Mouse (Mus musculus): ENCODE measurements around the gene Slit3.

Slit3 gene

DNA sequence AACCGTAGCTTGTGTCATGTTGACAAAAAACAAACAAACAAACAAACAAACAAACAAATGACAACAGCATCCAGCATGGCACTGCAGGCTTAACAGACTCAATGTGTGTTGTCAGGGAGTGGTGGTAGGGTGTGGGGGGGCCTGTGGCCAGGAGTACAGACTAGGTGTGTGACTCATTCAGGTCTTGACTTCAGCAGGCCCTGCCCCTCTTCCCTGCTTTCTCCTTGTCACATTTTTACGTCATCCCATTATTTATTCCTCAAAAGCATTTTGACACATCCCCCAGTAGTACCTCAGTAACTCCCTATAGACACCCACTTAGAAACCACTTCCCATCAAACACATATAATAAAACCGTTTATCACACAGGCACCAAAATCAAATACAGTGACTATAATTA, 450.9 kb downstream of the Slit3 start:
- no peak for DNase-seq (ENCODE audit: low read depth, low spot score)

DNA sequence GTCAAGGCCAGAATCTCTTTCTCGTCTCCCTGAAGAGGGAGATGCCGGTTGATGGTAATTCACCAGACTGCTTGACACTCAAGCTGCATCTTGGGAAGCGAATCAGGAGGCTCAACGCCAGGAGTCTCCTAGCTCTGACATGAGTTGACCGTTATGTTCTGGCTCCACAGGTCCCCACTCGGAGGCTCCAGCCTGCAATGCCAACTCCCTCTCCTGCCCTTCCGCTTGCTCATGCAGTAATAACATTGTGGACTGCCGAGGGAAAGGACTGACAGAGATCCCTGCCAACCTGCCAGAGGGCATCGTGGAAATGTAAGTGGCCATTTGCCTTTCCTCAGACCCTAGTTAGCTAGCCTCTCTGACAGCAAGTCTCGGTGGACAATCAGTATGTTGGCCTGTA, 457.8 kb downstream of the Slit3 start:
- no peak for DNase-seq (ENCODE audit: low read depth, low spot score)

DNA sequence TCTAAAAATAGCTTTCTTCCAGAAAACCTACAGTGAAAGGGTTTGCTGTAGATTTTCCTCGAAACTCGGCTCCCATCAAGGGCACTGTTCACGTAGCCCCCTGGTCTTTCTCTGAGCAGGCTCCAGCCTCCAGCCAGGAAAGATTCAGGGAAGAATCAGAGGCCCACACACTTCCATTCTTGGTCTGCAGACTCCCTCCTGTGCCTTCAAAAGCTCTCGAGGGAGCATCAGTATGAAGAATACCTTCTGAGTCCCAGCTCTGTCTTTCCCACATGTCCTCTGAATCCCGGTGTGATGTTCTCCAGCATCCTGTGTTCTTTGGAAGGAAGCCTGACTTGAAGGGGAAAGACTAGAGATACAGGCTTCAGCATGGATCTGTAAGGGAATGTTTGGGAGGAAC, 461.6 kb downstream of the Slit3 start:
- no peak for DNase-seq (ENCODE audit: low read depth, low spot score)

DNA sequence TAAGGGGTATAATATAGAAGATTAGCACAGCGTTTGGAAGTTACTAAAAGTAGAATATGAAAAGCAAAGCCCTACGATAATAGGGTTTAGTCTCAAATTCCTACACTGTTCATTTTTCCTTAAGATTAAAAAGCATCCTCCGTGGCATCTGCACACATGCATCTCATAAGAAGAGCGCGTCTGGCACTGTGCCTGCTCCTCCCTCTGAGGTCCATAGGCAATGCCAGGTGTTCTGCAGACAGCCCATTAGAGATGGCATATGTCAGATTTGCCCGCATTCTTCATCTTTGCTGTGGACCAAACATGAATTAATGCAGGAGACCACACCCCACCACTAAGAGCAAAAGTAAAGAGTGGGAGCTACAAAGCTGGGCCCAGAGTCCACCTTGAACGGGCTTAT, 462.6 kb downstream of the Slit3 start:
- DNase-seq (ENCODE audit: low read depth, low spot score), result no peak

DNA sequence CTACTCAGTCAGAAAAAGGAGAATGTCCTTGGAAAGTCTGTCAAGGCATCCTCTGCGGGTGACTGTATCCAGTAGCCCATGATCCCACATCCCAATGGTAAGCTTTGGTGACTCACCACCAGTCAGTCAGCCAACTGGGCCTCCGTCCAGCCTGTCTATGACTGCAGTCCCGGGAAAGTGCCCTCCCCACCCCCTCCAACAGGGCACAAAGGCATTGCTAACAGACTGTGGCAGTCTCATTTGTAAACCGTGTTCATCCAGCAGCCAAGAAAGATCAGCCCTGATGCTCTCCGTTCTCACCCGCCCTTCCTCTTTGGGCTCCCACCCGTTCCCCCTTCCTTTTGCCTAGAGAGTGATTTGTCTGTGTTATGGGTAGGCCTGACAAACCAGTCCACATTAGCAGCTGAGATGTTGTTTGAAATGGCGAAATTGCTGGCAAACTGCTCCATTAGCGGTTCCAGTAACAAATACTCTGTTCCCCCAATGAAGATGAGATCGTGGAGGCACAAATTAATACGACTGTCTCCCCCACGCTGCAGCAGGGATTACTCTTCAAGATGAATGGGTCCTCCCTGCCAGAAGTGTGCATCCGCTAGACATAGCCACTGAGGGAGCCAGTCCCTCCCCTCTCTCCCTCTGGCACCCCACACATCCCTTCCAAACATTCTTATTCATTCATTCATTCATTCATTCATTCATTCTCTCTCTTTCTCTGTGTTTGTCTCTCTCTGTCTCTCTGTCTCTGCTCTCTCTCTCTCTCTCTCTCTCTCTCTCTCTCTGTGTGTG, 466.3 kb downstream of the Slit3 start:
- no peak for DNase-seq (ENCODE audit: low read depth, low spot score)

DNA sequence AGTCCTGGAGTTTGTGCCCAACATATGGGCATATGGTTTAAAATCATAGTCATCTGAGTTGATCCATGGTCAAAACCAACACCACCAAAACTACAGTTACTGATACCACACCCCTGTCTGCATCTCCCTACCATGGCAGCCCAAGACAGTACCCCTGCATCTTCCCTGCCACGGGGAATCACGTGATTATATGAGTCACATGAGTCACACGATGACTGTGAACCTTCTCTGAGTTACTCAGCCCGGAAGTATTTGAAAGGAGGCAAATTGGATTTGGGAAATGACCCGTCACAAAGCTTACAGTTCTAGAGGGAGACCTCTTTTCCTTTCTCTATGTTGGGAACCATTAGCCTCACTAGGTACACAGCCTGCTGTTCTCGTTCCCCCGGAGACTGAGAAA, 468.9 kb downstream of the Slit3 start:
- DNase-seq (ENCODE audit: low read depth, low spot score), result no peak

DNA sequence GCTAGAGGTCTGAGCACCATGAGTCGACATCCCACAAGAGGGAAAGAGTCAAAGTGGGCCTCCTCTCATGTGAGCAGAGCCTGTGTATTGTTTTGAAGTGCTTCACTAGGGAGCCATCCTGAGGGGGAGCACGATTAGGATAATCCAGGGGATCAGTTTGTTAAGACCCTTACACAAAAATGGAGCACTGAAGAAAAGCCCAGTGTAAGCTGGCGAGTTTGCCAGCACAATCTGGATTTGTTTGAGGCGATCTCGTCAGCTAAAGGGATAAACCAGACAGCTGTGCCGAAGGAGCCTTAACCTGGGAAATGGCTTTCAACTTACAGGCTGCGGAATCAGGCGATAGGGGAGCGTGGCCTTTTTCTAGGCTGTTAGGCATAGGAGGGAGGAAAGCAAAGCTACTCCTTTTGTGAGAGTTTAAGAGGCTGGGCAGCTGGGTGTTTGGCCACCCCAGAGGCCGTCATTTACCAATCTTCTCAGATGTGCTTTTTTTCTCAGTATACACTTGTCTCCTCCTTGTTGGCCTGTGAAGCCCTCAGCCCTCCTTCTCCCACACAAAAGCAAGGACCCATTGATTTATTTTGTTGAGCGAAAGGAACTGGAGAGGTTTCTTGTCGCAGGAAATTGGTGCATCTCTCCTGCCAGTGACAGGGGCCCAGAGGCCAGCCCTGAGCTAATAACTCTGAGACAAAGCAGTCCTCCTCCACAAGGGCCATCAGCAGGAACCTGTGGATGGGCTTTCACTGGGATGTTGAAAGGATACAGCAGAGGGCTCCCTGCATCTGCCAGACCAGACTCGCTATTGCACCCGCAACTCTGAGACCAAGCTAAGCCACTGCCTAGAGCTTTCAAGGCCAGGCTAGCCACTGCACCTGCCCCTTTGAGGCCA, 472.4 kb downstream of the Slit3 start:
- no peak for DNase-seq (ENCODE audit: low read depth, low spot score)

DNA sequence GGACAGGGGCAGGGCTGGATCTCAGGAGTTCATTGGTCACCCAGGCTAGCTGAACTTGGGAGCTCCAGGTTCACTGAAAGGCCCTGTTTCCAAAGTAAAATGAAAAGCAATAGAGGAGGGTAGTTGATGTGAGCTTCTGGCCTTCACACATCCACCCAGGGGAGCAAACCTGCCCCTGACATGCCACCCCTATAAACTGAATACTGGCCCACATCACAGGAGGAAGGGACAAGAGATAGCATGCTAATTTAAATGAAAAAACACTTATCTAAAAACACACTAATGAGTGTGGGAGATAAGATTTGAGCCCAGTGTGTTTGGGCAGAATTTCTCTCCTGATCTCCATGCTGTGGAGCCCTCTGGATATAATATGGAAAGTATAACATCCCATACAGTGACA, 475.0 kb downstream of the Slit3 start:
- DNase-seq (ENCODE audit: low read depth, low spot score), result no peak

DNA sequence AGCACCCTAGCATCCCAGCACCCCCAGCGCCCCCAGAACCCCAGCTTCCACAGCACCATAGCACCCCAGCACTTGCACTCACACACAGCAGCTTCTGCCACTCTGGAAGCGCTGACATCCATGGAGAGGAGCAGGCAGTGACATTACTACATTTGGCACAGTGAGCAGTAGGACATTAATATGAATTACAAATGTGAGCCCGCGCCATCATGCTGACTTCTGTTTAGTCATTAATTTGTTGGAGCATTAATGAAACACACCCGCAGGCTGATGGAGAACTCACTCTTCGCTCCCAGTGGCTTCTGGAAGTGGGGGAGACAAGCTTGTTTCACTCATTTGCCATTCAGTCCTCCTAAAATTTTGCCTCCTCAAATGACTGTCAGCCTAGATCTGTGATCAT, 476.9 kb downstream of the Slit3 start:
- no peak for DNase-seq (ENCODE audit: low read depth, low spot score)

DNA sequence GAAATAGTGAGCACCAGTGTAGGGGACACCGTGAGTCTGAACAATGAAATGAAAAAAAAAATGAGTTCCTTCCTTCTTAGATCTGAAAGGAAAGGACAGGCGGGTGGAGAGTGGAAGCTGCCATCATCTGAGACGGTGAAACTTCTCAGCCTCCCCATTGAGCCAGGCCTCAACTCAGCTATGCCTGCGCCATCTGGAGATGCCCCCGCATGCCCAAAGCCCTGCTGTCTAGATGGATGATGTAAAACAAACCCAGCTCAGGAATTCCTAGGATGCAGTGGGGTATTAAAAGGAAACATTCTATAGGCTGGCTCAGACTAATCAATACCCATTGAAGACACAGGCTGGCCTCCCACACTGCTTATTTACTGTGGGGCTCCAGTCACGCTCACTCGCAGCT, 477.7 kb downstream of the Slit3 start:
- DNase-seq (ENCODE audit: low read depth, low spot score), result no peak

DNA sequence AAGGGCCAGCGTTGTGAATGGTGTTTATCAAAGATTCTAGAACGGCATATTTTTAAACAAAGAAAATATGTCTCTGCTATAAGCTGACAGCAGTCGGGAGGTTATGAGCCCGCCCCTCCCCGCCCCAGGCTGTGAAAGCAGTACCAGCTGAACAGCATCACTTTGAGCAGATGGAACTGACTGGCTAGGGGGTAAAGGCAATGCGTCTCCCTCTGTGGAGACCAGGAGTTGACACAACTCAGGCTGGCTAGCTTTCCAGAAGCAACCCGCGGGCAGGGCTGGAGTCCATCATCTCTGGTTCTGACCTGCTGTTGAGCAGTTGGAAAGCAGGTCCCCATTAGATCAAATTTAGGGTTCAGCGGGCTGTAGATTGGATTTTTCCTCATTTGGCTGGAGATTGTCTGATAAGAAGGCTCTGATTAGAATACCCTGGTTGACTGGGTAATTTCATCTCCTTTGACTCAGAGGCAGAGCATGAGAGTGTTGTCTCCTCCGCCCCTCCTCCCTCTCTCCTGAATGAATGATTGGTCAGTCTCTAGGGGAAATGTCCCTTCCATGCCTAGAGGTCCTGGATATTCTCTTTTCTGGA, 480.7 kb downstream of the Slit3 start:
- no peak for DNase-seq (ENCODE audit: low read depth, low spot score)

DNA sequence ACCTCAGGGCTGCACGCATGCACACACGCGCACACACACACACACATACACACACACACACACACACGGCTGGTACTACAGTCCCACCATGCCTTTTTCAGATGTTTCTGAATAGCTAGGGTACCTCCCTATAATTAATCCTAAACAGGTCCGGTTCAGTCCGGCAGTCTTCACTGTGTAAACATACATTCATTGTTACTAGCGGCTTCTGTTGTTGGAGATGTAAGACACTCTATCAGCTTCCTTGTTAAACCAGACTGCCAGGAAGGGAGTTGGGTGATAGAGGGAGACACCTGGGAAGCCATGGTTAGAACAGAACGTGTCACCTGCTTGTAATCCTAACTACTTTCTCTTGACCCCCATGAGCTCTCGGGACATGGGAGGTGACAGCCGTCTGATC, 481.6 kb downstream of the Slit3 start:
- no peak for DNase-seq (ENCODE audit: low read depth, low spot score)

DNA sequence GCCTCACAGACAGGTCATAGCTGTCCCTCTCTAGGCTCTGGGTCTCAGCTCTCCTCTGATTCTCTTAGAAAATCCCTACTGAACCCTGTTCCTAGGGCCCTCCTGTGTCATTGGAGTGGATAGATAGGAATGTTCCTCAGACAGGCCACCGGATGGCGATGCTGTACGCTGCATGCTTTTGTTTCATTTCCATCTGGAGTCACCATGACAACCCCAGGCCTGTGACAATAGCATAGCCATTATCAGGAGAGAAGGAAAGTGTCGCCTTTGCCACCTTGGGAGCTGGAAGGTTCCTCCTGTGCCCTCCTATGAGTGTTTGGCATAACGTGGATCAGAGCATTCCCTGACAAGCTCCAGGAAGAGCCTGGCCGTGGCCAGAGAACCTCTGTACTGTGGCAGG, 482.9 kb downstream of the Slit3 start:
- DNase-seq (ENCODE audit: low read depth, low spot score), result no peak

DNA sequence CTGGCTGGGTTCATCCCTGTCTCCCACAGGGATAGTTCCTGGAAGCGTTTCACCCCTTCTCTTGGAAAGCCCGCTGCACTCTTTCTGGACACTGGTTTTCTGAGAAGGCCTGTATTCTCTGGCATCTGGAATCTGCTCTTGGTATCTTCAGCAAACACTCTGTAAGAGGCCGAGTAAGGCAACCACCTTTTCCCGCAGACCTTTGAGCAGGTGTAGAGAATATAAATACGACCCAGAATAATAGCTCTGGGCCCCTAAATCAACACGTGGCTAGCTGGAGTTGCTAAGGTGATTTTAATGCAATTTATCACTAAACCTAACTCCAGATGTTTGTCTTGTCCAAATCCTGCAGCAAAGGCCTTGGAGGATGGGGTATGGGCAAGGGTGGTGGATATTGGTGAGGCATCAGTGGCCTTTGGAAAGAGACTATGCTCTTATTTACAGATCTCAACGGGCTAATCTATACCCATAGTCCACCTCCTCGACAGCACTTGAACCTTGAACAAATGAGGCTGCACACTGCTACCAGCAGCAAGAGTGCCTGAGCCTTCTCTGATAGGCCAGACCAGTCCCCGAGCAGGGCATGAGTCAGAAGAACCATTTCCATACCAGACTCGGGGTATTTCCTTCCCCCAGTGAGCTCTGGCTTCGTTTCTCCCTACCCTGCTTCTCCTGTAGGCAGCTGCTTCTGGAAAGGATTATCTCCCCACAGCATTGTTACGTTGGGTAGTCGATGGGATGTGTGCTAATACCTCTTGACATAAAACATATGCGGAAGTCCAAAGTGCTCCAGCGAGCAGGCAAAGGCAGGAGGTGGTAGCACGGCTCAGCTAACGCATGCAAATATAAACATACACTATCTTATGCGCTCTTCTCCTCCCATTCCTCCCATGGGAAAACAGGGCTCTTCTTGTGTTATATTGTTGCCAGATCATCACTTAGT, 484.1 kb downstream of the Slit3 start:
- DNase-seq (ENCODE audit: low read depth, low spot score), result no peak

DNA sequence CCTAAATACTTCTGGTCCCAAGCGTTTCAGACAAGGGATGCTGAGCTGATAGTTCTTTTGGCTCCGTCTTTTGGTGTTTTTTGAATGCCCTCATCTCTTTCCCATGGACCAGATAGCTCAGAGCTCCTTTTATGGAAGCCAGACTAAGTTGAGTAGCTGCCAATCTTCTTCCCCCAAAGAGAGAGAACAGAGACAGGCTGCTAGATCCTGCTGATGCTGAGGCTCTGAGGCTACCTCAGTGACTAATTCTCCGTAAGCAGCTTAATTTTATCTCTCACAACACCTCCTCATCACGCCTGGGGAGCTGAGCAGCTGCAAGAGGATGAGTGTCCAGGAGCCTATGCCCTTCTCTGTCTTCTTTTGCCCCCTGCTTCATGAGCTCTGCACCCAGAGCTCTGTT, 486.2 kb downstream of the Slit3 start:
- DNase-seq (ENCODE audit: low read depth, low spot score), result no peak

DNA sequence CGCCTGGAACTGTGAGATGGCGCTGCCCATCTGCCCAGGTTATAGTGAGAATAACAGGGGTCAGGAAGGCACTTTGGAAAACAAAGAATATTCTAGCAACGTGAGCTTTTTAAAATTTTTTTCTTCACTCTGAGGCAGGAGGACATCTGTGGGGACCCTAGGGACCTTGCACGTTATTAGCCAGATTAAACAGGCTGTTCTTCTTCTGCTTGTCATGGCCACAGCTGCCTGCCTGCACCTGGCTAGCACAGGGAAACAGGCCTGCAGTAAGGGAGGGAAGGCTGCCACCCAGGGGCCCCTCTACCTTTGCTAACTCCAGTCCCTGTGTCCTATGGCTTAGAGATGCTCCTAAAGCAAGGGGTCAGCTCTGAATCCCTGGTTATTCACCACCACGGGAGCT, 487.8 kb downstream of the Slit3 start:
- no peak for DNase-seq (ENCODE audit: low read depth, low spot score)

DNA sequence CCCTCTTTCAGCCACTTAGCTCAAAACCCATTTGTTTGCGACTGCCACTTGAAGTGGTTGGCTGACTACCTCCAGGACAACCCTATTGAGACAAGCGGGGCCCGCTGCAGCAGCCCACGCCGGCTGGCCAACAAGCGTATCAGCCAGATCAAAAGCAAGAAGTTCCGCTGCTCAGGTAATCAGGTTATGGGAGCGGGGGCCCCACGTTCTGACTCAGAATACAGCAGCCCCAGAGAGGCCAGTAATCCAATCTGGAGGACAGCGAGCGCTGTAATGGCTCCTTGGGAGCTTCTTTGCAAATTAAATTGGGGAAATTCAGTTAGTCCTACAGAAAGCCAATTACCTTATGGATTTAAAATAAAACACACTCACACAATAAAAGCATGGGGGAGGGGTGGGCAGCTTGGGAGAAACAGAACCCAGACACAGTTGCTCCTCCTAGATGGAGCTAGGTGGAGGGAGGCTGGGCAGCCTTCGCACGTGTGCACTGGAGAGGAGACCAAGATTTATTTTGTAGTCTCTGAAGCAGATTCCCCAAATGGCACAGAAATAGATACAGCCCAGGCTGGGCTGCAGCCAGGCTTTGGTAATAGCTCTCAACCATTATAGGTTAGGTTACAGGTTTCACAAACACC, 491.4 kb downstream of the Slit3 start:
- no peak for DNase-seq (ENCODE audit: low read depth, low spot score)

DNA sequence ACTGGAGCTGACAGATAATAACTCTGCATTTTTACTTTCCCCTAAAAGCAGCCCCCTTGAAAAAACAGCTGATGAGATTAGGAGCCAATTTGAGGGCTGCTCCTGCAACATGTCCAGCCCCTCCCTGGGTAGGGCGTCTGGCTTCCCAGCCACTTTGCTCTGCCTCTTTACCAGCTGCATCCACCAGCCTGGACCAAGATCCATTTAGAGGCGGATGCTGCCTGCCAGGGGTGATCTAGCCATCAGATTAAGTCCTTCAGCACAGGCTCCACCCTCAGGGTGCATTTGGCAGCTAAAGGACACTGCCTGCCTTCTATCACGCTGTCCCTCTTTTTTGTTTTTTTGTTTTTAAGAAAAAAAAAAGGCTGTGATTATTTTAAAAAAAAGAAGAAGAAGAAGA, 493.5 kb downstream of the Slit3 start:
- DNase-seq (ENCODE audit: low read depth, low spot score), result no peak

DNA sequence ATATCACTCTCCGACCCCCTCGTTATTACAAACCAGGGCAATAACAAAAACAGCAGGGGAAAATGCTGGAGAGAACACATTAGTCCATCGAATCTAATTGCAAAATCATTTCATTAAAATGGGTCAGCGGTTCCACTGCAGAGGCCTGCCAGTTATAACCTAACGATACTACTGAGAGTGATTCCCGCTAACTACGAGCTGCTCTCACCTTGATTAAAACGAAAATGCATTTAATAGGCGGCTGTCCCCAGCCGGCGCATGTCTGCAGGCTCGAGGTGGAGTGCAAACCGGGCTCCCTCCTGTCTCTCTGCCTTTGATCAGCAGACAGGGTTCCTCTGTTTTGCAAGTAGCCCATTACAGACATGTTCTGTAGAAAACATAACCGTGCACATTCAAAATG, 498.4 kb downstream of the Slit3 start:
- no peak for DNase-seq (ENCODE audit: low read depth, low spot score)

DNA sequence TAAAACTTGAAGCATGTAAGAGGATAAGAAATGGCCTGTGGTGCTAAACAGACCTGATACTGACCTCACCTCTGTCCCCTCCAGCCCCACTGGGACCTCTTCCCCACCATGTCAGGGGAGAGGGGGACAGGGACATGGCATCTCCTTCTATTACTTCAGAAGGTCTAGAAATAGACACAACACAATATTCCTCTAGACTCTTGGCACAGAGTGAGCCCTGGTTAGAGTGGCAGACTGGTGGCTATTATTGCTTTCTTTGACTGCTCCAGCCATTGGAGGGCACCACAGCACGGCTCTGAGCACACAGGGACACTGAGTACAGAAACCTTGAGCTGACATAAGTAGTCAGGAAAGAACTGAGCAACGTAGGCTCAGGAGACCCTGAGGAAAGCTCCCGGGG, 501.7 kb downstream of the Slit3 start:
- DNase-seq (ENCODE audit: low read depth, low spot score), result no peak

Measured in retina, adult 2 months (tissue).